Mouse (Mus musculus) kidney, adult 8-10 months (tissue): ENCODE results near the gene Clcn1.
A peak's percentile ranks its signal among the peaks of the same experiment; 100 is the strongest.

Experiments
- DNase-seq, 2 experiments: peaks; one replicate each; pipeline ENCODE4 v3.0.0; 2022

Gene Clcn1

GRCm38 (mm10) chr6:42286448-42286847 lies at the start of gene Clcn1:
TSS of gene Clcn1 (plus strand) at chr6:42286685.
- no peak for DNase-seq

DNA sequence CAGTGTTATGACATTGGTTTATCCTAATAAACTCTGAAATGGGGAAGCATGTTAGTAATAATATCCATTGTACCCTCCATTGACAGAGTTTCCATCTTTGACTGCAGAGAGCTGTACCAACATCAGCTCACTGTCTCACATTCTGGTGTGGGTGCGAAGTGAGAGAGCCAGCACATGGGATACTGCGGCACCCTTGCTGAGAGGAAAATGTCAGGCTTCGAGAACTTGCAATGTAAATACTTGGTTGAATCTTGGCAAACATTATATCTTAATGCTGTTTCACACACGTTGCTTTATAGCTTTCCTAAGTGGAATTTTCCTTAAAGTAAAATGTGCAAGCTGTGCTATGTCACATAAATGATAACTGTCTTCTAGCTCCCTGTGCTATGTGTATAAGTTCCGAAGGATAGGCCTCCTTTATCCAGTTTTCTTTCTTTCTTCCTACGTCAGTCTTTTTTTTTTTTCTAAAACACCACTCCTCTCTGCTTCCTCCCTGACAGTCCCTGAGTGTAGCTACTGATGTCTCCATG lies 49.1 kb upstream of the Clcn1 start:
- DNase-seq = no peak

DNA sequence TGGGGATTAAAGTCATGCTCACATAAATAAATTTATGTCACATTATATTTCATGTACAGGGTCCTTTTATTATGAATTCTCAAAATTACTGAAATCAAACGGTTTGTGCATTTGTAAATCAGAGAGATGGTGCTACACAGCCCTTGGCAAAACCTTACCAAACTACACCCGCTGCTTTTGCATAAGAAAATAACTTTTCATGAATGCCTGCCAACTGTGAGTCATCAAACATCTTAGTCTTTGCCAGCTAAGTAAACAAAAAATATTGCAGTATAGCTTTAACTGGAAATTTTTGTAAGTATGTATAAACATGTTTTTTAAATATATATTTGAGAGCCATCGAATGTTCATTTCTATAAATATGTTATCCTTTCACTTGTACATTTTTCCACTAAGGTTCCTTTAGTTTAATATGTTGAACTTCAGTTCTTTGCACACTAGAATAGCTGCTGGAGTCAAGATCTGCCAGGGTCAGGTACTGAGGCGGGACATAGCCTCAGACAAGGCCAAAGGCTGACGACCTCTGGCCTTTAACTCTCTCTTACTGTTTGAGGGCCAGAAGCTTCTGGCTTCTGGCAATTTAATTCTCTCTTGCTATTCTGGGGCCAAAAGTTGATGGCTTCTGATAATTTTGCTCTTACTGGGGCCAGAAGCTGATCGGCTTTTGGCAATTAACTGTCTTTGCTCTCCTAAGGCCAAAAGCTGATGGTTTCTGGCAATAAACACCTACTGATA lies 45.0 kb upstream of the Clcn1 start:
- DNase-seq = no peak

DNA sequence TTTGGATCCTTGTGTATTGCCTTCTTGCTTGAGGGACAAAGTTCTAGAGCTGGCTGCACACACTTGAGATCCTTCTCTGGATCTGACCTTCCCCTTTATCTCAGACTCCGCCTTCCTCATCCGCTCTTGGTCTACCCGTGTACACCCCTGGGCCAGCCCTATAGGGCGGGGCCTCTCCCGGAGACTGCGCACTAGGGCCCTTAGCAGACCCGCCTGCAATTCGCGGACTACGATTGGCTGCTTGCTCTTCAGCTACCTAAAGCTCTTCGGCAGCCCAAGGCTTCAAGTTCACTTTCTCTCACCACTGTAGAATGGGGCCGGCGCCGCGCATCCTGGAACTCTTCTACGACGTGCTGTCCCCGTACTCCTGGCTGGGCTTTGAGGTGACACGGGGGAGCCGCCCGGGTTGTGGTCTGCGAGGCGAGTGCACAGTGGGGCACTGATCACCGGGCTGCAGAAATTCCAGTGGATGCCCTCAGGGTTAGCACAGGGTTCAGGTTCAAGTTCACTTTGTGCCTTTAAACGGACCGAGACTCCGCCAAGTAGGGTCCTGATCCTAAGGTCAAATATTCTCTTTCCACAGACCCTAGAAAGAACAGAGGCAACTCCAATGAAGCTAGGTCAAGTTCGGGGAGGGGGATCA lies 40.7 kb upstream of the Clcn1 start, which contains the start of gene Gstk1:
TSS of gene Gstk1 (plus strand) at position 225 of the 643 bp plus-strand sequence.
- DNase-seq = peak; percentile 90 to 92

- DNase-seq = peak; percentile 40 to 60
Observed at GRCm38 (mm10) chr6:42247173-42247572, 39.3 kb upstream of the Clcn1 start.

GRCm38 (mm10) chr6:42247981-42248380 lies 38.5 kb upstream of the Clcn1 start:
- no peak for DNase-seq

DNA sequence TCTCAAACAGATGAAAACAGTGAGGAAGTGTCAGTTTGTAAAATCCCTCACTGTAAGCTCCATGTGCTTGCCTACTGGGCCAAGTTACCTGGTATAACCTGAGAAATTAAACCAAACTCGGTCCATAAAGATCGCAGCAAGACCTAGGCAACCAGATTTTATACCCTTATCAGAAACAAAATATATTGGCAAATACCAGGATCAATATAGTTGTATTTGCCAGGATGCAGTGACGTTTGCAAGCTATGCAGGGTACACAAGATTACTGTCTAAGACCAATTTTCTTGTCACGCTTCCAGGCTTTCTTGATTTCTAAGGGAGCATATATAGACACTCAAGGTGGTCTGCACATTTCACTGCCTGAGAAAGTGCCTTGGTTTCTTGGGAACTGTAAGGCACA lies 34.7 kb upstream of the Clcn1 start:
- DNase-seq = no peak

- no peak for DNase-seq
Observed at GRCm38 (mm10) chr6:42253103-42253502, 33.4 kb upstream of the Clcn1 start.

DNA sequence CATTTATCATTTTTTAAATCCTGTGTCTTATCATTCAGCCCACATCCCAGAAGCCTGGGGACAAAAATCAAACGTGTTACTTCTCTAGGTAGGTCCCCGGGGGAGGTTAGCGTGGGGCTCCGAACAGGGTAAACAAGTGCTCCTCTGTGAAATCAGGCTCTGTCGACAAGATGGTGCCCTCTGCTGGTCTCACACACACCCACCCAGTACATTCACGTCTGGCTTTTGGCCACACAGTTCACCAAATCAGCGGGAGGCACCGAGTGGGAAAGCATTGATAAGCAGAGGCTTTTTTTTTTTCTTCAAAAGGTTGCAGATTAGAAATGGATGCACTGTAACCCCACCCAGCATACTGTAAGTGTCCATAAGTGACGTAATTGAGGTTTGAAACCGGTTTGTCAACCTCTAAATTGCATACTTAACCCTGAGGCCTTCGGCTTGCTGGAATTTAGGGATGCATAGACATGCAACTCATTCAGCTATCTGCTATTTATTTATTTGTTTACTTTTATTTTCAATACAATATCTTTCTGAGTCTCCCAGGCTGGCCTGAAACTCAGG lies 29.1 kb upstream of the Clcn1 start:
- peak; percentile 61 to 74 for DNase-seq

GRCm38 (mm10) chr6:42260430-42260829 lies 26.1 kb upstream of the Clcn1 start:
- DNase-seq = no peak

DNA sequence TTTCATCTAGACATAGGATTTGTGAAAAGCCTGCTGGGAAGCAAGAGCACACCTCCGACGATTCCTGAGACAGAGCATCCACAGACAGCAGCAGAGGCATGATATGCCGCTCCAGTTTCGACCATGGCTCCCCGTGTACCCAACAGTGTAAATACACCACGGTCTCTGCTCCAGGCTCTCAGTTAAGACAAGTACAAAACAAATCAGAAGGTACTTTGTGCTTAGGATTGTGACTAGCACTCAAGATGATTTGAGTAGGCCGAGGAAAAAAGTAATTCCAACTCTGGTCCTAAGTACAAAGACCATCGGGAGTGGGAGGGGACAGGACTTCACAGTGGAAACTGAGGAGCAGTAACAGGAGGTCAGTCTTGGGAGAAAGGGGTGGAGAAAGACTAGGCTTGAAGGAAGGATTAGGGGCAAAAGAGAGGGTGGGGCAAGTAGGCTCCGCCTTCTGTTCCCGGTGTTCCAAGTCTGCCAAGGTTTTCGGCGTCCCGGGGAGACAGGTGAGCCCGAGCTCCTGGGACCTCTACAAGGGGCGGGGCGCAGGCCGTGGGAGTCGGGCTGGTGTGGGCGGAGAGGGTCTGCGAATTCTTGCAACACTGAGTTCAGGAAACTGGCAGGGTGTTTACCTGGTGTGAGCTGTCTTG lies 24.8 kb upstream of the Clcn1 start, which contains the start of gene Tmem139:
TSS of gene Tmem139 (plus strand) at position 447 of the 647 bp plus-strand sequence.
- peak; percentile 77 to 86 for DNase-seq

DNA sequence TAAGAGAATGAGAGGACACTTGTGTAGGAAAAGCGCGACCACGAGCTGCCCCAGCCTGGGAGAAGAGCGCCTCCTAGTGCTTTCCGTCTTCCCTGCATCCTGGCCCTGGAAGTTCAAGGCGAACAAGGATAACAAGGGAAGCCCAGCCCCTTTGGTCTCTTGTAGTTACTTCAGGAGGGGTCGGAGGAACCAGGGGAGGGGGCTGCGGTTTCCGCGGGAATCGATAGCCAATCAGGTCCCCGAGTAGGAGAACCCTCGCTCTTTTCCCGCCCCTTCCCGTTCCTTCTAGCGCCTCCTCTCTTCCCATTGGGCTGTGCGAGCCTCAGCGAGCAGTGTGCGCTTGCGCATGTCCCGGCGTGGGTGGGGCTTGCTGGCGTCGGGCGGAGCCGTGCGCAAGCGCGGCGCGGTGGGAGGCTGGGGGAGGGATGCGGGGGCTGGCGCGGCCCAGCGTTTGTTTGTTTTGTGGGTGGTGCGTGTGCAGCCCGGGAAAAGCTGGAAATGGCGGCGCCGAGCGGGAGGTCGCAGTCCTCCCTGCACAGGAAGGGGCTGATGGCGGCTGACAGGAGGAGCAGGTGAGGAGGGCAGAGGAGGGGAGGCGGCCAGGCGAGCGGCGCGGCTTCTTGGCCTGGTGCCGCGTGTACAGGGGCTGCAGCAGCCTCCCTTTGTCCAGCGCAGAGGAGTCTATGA lies 21.7 kb upstream of the Clcn1 start, which contains the start of gene Casp2:
TSS of gene Casp2 (plus strand) at position 360 of the 687 bp plus-strand sequence.
- DNase-seq = peak; percentile 98 to 99

DNA sequence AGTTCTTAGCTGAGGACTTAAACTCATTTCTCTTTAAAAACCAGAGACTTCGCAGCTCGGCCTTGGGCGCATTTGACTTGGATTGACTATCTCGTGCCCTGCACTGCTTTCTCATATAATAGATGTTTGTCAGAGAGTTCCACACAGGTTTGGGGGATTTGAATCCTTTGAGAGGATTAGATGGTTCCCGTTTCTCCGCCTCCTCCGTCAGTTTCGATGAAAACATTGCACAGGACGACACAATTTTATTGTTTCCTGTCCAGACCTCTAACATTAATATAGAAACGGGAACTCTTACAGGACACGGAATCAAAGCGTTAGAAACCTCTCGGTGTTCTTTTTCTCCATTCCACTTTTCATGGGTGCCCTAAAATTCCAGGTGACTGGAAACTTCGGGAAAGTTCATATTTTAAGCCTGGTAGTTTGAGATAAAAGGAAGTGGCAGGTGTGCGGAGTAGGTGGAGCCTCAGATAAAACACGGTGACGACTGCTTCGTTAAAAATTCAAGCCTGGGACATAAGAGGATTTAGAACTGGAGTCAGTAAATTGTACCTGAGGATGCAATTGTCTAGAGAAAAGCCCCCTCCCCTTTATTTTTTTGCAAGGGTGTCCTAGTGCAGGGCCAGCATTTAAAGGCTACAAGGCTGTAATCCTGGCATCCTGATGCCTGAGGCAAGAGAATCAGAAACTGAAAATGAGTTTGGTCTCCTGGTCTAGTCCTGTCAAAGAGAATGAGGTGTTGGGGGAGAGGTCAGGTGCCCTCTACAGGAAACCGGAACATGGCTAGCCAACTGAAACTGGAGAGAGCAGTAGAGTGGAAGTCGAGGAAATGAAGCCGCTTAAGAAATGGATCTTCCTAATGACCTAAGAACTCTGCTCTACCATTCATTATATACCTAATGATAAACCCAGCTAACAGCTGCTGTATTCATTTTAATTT lies 20.8 kb upstream of the Clcn1 start:
- no peak for DNase-seq

DNA sequence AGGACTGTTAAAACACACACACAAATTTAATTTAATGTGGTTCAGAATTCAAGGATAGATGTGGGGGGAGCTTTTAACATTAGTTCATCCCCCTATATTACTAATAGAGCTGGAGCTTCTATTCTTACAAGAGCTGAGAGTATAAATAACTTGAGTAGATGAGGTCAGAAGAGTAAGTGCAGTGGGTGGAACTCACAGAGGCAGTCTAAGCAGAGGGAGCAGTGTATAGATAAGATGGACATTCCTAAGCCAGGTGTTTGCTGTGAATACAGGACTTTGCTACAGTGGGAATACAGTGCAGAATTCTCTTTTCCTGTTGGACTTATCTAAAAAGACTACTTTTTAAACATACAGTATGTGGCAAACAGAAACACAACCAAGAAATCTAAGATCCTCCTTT lies 15.7 kb upstream of the Clcn1 start:
- no peak for DNase-seq

GRCm38 (mm10) chr6:42276151-42276550 lies 10.3 kb upstream of the Clcn1 start:
- DNase-seq = no peak

- DNase-seq = no peak
Observed at GRCm38 (mm10) chr6:42282865-42283528, 3.5 kb upstream of the Clcn1 start.

GRCm38 (mm10) chr6:42287562-42287961 lies 1.1 kb downstream of the Clcn1 start:
- DNase-seq = no peak

DNA sequence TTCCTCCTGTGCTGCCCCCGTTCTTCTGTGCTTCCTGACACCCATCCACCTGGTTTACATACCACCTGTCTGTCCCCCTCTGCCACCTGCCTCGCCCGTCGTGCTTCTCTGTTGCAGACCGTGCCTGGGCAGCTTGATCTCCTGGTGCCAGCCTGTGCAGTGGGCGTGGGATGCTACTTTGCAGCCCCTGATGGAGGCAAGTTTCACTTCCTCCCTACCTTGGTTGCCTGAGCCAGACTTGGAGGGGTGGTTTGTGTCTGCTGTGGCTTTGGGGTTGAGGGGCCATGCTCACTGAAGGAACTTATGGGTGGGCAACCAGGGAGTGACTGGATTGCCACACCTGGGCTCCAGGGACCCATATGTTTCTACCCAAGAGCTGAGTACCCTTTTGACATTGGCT lies 6.8 kb downstream of the Clcn1 start:
- no peak for DNase-seq

DNA sequence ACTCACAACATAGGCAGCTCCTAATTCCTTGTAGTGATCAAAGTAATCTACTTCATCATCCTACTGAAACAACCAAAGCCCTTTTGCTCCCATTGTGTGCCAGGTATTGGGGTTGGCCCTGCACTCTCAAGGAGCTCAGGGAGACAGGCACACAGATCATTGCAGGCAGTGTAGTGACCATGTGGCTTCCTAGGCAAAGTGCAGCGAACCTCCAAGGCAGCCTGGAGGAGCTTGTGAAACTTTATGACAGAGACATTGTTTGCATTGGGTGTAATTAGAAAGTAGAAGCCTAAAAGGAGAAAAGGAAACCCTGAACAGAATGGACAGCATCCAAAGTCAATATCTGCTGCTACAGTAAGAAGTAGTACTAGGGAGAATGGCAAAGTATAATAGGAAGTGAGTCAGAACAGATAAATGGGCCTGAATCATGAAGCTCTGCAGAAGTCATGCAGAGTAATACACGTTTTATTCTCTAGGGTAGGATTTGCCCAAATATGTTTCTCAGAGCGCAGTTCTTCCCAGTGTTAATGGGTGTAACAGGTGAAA lies 9.1 kb downstream of the Clcn1 start:
- no peak for DNase-seq

DNA sequence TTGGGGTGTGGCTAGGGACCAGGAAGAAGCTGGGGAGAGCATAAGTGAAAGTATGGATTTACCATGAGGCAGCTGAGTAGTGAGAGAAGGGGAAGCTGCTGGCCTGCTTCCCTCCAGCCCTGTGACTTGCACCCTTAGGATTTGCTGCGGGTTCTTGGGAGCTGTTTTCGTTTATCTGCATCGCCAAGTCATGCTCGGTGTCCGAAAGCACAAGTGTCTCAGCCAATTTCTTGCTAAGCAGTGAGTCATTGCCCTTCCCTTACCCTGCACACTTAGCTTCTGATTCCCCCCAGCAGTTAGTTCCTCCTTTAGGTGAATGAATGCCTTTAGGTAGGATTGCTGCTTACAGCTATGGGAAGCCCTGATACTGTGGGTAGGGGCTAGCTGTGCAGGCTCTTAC lies 12.9 kb downstream of the Clcn1 start:
- DNase-seq = no peak
